Mouse (Mus musculus) midbrain, embryonic 12.5 days (tissue): ENCODE data around the gene Gpr68. TPM values are rescaled to one million over a fixed set of nuclear protein-coding genes. Genes with fewer than 3 reads are reported as not detected.
A peak's percentile ranks its signal among the peaks of the same experiment; 100 is the strongest.

ENCODE experiments used
- ATAC-seq: fragments of 200-750 bp; cut with Nextera tagmentation; 2 replicates; pipeline ENCODE4 v1.8.0; 2017; ENCODE audit warnings: low read depth, moderate TSS enrichment, moderate library complexity; ENCODE audit not compliant: low FRiP score
- H3K27ac ChIP-seq: fragments of 300-500 bp; sonication (generic); replicated peaks from 2 replicates; pipeline ENCODE4 v1.5.1; 2016; ENCODE audit warnings: mild to moderate bottlenecking
- H3K27me3 ChIP-seq: fragments of 300-500 bp; sonication (generic); 2 replicates; pipeline ENCODE4 v1.6.1; 2016; ENCODE audit warnings: mild to moderate bottlenecking
- H3K36me3 ChIP-seq: fragments of 300-500 bp; sonication (generic); 2 replicates; pipeline ENCODE4 v1.6.1; 2016
- H3K4me1 ChIP-seq: fragments of 300-500 bp; sonication (generic); 2 replicates; pipeline ENCODE4 v1.6.1; 2016
- H3K4me2 ChIP-seq: fragments of 300-500 bp; sonication (generic); replicated peaks from 2 replicates; pipeline ENCODE4 v1.6.1; 2016; ENCODE audit warnings: mild to moderate bottlenecking, moderate library complexity
- H3K4me3 ChIP-seq: fragments of 300-500 bp; sonication (generic); 2 replicates; pipeline ENCODE4 v1.5.1; 2016; ENCODE audit warnings: mild to moderate bottlenecking
- H3K9ac ChIP-seq: fragments of 300-500 bp; sonication (generic); replicated peaks from 2 replicates; pipeline ENCODE4 v1.6.1; 2016; ENCODE audit warnings: mild to moderate bottlenecking, moderate library complexity
- H3K9me3 ChIP-seq: fragments of 300-500 bp; sonication (generic); 2 replicates; pipeline ENCODE4 v1.6.1; 2016; ENCODE audit warnings: mild to moderate bottlenecking
- WGBS: fragments of 180-500 bp; shearing (Covaris S2); methylation state at CpG from one replicate; pipeline ENCODE4 v1.1.7; 2016; 5-methylcytosine and 5-hydroxymethylcytosine counted together
- polyA plus RNA-seq: library from polyadenylated mRNA; unstranded; fragments of >200 nt; fragmentation: Nextera tagmentation; extraction: Ambion mirVana; gene quantifications from 2 replicates; pipeline ENCODE4 v1.2.1, GENCODE M21; 2016

Gpr68 gene
- polyA plus RNA-seq, 1 experiment from 2014 or later: 0.60 TPM

GRCm38 (mm10) chr12:100839926-100840325 is 68.1 kb downstream of the Gpr68 start:
- WGBS: 81% methylated on average over 6 of the region's 6 CpGs
- no peak for ATAC-seq

DNA sequence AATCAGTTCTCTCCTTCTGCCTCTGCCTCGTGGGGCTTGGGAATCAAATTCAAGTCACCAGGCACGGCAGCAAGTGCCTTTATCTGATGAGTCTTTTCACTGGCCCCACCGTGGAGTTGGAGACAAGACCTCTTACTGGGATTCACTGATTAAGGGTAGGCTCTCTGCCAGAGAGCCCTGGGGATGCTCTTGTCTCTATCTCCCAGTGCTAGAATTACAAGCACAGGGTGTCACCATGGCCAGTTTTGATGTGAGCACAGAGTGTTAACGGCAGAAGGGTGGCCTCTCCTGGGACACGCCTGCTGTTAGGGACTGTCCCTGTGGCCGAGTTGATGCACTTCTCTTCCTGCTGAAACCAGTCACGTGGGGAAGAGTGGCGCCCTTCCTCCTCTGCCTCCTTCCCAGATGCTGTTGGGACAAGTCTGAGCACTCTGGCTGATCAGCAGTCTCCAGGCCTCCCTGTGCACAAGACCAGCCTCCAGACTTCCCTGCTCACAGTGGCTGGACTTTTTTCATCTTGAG is 68.9 kb downstream of the Gpr68 start:
- ATAC-seq: no peak
- no peaks in the 10 kb centered on the region for H3K36me3 ChIP-seq
- H3K4me1 ChIP-seq: no peaks in the 10 kb centered on the region; the same call in 1 of the 2 replicates
- H3K27ac ChIP-seq: no peak overlapping the region
- H3K9me3 ChIP-seq: no peaks in the 10 kb centered on the region
- peaks cover 3% of the 10 kb centered on the region; the same call in 1 of the 2 replicates for H3K27me3 ChIP-seq
- H3K4me2 ChIP-seq: no peak overlapping the region
- H3K9ac ChIP-seq: no peak overlapping the region
- no peak overlapping the region for H3K4me3 ChIP-seq
- WGBS: 38% methylated on average over 8 of the region's 8 CpGs

More at GRCm38 (mm10) chr12:100839926-100840325, 68.1 kb downstream of the Gpr68 start:
- H3K27ac ChIP-seq: no peak overlapping the region
- H3K4me3 ChIP-seq: no peak overlapping the region
- H3K9me3 ChIP-seq: no peaks in the 10 kb centered on the region
- H3K27me3 ChIP-seq: peaks cover 3% of the 10 kb centered on the region; the same call in 1 of the 2 replicates
- no peak overlapping the region for H3K9ac ChIP-seq
- no peak overlapping the region for H3K4me2 ChIP-seq
- no peaks in the 10 kb centered on the region for H3K36me3 ChIP-seq
- H3K4me1 ChIP-seq: no peaks in the 10 kb centered on the region; the same call in 1 of the 2 replicates

GRCm38 (mm10) chr12:100837208-100837607 is 70.8 kb downstream of the Gpr68 start:
- H3K36me3 ChIP-seq: no peaks in the 10 kb centered on the region
- H3K27ac ChIP-seq: no peak overlapping the region
- WGBS: 93% methylated on average over 3 of the region's 3 CpGs
- no peak overlapping the region for H3K4me3 ChIP-seq
- H3K4me2 ChIP-seq: no peak overlapping the region
- no peaks in the 10 kb centered on the region for H3K9me3 ChIP-seq
- no peak for ATAC-seq
- peaks cover 3% of the 10 kb centered on the region; the same call in 1 of the 2 replicates for H3K27me3 ChIP-seq
- H3K9ac ChIP-seq: no peak overlapping the region
- peaks cover under 1% of the 10 kb centered on the region for H3K4me1 ChIP-seq

GRCm38 (mm10) chr12:100831629-100832325 is 76.2 kb downstream of the Gpr68 start:
- H3K36me3 ChIP-seq: no peaks in the 10 kb centered on the region
- H3K9ac ChIP-seq: no peak overlapping the region
- H3K27me3 ChIP-seq: no peaks in the 10 kb centered on the region
- no peak overlapping the region for H3K27ac ChIP-seq
- no peak overlapping the region for H3K4me3 ChIP-seq
- H3K4me1 ChIP-seq: peaks cover 7% of the 10 kb centered on the region
- no peaks in the 10 kb centered on the region for H3K9me3 ChIP-seq
- WGBS: 24% methylated on average over 8 of the region's 8 CpGs
- ATAC-seq: peak; percentile 44; the same call in 1 of the 2 replicates
- no peak overlapping the region for H3K4me2 ChIP-seq

DNA sequence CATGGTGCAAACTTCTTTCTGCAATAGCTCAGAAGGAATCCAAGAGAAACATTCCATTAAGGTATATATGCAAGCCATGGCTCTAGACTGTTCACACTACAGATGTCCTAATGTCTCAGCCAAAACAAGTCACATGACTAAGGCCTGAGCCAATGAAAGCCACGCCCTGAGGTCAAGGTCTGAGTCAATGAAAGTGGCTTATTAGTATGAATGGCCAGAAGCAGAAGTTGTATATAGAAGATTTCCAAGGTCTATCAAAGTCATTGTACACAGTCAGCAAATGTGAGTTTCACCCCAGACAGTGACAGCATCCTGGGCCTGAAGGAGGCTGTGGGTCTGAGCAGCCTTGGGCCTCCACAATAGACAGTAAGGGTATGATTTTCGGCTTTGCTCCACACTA is 77.0 kb downstream of the Gpr68 start:
- no peak overlapping the region for H3K27ac ChIP-seq
- WGBS: 76% methylated on average over 2 of the region's 2 CpGs
- no peak overlapping the region for H3K4me3 ChIP-seq
- H3K36me3 ChIP-seq: no peaks in the 10 kb centered on the region
- H3K4me1 ChIP-seq: peaks cover 7% of the 10 kb centered on the region
- no peaks in the 10 kb centered on the region for H3K27me3 ChIP-seq
- no peak for ATAC-seq
- no peak overlapping the region for H3K4me2 ChIP-seq
- no peaks in the 10 kb centered on the region for H3K9me3 ChIP-seq
- no peak overlapping the region for H3K9ac ChIP-seq

Other genes with a start within 250 kb of the Gpr68 start
- gene Rps6ka5, start 181.2 kb downstream of the Gpr68 start, polyA plus RNA-seq: 6.2 and 6.4 TPM in 2 replicates
- 0.80 and 1.2 TPM in 2 replicates for gene Dglucy, start 129.1 kb downstream of the Gpr68 start, polyA plus RNA-seq
- gene Ccdc88c, start 120.9 kb upstream of the Gpr68 start, polyA plus RNA-seq: 17.1 and 19.6 TPM in 2 replicates
- 79.5 and 80.2 TPM in 2 replicates for gene Ppp4r3a, start 175.5 kb upstream of the Gpr68 start, polyA plus RNA-seq